Mouse (Mus musculus) adipocyte (in vitro differentiated cells): Measurements from ENCODE around the gene Nckap5.
"Not testable (repeated sequence)": the region's sequence is repeated elsewhere in the genome, so short reads cannot be mapped to it uniquely, and the experiment has no call there.

Experiments used
- DNase-seq: peaks from one replicate; pipeline ENCODE4 v3.0.0-alpha.2; 2016; ENCODE audit warnings: low spot score

The Nckap5 gene

DNA sequence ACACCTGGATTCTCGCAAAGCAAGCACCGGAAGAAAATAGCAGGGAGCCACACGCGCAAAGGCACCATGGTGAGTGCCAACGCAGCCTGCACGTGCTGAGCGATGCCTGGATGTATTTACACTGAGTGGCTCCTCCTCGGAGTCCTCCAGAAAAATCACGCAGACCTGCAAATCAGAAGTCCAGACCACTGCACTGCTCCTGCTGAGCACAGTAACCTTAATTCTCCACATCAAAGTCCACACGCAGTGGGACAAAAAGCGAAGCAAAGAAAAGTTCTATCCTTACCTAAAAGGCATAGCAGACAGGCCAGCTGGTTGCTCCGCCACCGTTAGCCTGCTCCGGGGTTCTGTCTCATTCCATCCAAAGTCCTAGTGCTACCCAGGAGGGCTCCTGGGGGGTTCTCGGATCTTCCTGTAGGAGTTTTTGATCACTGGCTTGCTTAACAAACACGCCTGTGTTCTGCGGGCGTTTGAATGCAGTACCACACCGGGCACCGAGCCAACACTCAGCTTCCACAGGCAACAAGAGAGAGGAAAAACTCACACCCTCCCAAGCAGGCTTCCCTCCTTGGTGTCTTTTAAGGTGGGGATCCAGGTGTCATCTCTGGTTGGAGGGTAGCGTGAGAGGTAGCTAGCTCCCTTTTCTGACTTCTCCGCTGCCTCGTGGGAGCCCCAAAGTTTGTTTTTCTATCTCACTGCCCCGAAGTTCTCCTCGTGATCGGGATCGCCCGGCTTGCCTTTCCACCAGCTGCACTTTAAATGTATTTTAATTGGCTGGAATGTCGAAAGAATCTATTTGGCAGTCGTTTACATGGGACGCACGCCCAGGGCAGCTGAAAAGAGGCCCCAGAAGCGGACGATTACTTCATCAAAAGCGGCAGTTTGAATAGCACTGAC is at the start of gene Nckap5:
TSS of gene Nckap5 (minus strand) at position 769 of the 897 bp plus-strand sequence.
- DNase-seq, result peak; percentile 67

DNA sequence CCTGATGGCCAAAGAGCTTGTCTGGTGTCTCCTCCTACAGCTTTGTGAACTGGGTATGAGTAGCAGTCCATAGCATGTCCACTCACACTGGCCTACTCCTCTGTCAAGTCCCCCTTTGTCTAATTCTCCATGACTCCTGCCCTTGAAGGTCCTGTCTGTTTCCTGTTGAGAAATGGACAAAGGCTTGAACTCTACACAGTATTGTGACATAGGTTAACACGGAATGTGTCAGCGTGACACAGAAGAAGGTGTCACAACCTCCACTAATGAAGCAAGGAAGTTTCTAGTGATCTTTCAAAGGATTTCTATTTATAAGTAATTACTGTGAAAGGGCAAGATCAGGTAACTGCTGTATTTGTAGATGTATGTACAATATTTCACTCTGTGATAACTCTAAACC is 46.9 kb upstream of the Nckap5 start:
- DNase-seq, result no peak

GRCm38 (mm10) chr1:126868372-126868771 is 37.8 kb upstream of the Nckap5 start:
- DNase-seq, result no peak

- DNase-seq, result no peak
Measured at GRCm38 (mm10) chr1:126867912-126868311, 37.3 kb upstream of the Nckap5 start.

DNA sequence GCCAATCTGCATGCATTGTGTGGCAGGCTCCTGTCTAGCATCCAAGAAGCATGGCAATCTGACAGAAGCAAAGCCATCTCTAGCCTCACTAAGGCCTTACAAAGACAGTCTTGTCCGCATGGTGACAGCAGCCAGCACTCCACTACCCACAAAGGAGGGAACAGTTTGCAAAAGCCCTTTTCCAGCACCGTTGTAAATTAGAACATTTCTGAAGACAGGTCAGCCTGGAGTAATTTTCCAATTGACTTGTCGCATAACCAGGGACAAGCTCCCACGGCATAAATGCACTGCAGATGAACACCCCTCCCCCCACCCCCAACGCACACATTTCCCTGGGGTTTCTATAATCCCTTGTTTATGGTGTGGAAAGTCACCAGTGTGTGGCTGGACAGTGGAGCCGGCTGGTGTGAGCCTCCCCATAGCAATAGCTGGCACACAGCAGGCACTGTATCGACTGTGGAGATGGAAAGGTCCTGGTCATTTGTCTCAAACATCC is 35.0 kb upstream of the Nckap5 start:
- DNase-seq, result no peak

DNA sequence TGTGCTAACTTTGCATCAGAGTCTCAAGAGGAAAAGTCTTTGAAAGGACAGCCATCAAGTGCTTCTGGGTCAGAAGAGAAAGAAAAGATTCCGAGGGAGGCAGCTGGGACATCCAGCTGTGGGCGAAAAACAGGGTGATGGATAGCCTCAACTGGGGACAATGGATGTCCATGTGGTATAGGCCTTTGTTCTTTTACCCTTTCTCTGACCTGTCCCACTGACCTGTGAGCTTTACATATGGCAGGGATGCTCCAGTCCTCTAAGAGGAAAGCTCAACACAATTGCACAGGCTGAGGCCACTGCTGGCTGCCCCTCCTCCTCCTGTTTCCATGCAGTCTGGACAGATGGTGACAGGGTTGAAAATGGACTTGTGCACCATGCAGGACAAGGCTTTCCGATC is 31.2 kb upstream of the Nckap5 start:
- no peak for DNase-seq

GRCm38 (mm10) chr1:126860537-126860936 is 29.9 kb upstream of the Nckap5 start:
- no peak for DNase-seq

DNA sequence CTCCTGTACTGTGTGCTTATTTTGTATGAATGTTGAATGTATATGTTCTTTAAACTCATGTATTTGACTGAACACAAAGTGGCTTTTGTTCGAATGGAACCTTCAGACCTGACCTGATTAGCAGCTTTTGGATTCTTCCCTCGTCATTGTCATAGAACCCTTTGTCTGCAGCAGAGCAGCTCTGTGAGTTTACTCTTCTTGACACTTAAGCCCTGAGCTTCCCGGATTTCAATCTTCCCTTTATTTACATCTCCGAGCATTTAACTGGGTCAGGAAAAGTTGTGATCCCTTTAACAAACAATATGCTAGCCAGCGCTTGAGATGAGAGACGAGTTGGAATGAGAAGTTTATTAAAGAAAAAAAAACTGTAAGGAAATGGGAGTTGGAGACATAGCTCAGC is 18.9 kb upstream of the Nckap5 start:
- no peak for DNase-seq

DNA sequence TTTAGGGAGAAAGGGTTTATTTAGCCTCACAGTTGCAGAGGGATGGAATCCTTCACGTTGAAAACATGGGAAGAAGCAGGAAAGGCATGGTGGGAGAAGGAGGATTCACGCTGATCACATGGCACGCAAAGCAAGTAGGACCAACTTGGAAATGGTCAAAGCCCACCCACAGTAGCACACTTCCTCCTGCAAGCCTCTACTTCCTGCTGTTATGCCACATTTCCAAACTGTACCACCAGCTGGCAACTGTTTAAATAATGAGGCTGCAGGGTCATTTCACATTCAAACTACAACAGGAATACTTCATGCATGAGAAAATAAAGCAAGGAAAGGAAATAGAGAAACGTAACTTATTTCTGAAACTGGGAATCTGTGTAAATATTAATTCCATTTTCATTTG is 15.7 kb upstream of the Nckap5 start:
- no peak for DNase-seq

GRCm38 (mm10) chr1:126832885-126833284 is 2.3 kb upstream of the Nckap5 start:
- DNase-seq, result no peak

- peak; percentile 34 for DNase-seq
Measured at GRCm38 (mm10) chr1:126829031-126829430, 1.6 kb downstream of the Nckap5 start.

- peak; percentile 10 for DNase-seq
Measured at GRCm38 (mm10) chr1:126824841-126825240, 5.8 kb downstream of the Nckap5 start.

GRCm38 (mm10) chr1:126822246-126822645 is 8.4 kb downstream of the Nckap5 start:
- no peak for DNase-seq

GRCm38 (mm10) chr1:126817381-126818034 is 13.1 kb downstream of the Nckap5 start:
- peak; percentile 31 for DNase-seq

GRCm38 (mm10) chr1:126806994-126807611 is 23.5 kb downstream of the Nckap5 start:
- DNase-seq, result no peak

- peak; percentile 12 for DNase-seq
Measured at GRCm38 (mm10) chr1:126806548-126806947, 24.1 kb downstream of the Nckap5 start.

GRCm38 (mm10) chr1:126802405-126802804 is 28.2 kb downstream of the Nckap5 start:
- DNase-seq, result no peak

DNA sequence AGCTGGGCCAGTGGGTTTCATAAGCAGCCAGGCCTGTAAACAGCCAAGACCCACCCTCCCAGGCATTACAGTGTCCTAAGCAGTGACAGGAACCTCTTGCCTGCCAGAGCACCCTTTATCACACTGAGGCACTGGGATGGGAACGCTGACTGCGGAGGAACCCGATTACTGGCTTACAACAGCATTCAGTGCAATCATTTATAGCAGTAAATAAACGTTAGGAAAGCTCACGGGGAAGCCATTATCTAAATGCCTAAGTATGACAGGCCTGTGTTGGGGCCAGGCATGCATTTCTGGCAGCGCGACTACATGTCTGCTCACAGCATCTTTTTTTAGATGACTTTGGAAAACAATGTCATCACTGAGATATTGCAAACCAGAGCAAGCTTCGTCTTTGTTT is 28.9 kb downstream of the Nckap5 start:
- no peak for DNase-seq

- DNase-seq, result no peak
Measured at GRCm38 (mm10) chr1:126799379-126799798, 31.2 kb downstream of the Nckap5 start.

DNA sequence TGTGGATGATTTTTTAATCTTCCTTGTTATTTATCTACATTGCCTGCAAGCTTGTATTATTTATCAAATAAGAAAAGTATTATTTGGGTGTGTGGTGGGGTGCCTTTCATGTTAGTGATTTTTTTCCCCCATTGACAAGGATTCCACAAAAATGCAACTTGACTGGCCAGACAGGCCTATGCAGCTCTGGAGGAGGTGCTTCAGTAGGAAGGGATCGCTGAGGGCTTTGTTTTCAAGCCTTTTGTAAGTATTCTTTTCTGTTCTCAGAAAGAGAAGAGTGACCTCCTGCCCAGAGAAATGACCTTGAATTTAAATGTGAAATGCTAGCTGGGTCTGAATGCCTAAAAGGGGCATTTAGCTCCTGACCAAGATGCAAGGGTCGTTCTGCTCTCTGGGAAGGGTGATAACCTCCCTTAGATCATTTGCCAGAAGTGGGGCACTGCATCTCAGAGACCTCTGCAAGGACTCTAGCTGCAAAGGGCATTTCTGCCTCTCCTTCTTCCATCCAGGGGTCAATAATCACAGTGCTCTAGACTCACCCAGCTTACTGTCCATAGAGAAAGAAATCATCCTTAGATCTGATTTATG is 50.2 kb downstream of the Nckap5 start:
- not testable (repeated sequence) for DNase-seq

DNA sequence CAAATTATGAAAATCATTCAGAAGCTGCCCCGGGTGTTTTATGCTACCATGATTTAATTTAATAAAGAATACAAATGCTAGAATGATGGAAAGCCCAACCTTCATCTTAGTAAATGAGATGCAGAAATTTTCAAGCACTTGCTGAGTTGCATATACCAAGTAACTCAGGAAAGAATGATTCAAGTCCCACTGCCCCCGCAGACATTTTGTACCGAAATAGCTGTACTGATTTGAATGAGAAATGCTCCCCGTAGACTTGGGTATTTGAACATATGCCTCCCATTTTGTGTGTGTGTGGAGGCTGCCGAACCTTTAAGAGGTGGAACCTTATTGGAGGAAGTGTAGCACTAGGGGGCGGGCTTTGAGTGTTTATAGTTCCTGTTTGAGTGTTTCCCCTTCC is 56.7 kb downstream of the Nckap5 start:
- not testable (repeated sequence) for DNase-seq

GRCm38 (mm10) chr1:126766971-126767370 is 63.6 kb downstream of the Nckap5 start:
- no peak for DNase-seq
